Mouse (Mus musculus): ENCODE measurements around the gene Cabp1.

The Cabp1 gene

GRCm38 (mm10) chr5:115193669-115194625 is at the start of gene Cabp1:
Cabp1 (minus strand) TSS chr5:115194381.
- DNase-seq, result peak; percentile 77 to 80

- no peak for DNase-seq
These were observed 46.0 kb upstream of the Cabp1 start for GRCm38 (mm10) chr5:115240191-115240590.

GRCm38 (mm10) chr5:115238729-115239195 is 44.6 kb upstream of the Cabp1 start:
- no peak for DNase-seq

GRCm38 (mm10) chr5:115237803-115238728 is 43.9 kb upstream of the Cabp1 start:
- DNase-seq, result peak; percentile 92 to 93

GRCm38 (mm10) chr5:115235786-115236263 is 41.6 kb upstream of the Cabp1 start, which contains the start of gene Pop5:
Pop5 (plus strand) TSS chr5:115235836.
- DNase-seq, result peak; percentile 94 to 95

- DNase-seq, result peak; percentile 51 to 55
These were observed 41.2 kb upstream of the Cabp1 start for GRCm38 (mm10) chr5:115235323-115235771.

GRCm38 (mm10) chr5:115234519-115234918 is 40.3 kb upstream of the Cabp1 start:
- DNase-seq, result no peak

GRCm38 (mm10) chr5:115233031-115233780 is 39.0 kb upstream of the Cabp1 start:
- DNase-seq, result no peak

GRCm38 (mm10) chr5:115232516-115232915 is 38.3 kb upstream of the Cabp1 start:
- DNase-seq, result no peak

- peak in 1 of 2 experiments; percentile 19 for DNase-seq
These were observed 37.5 kb upstream of the Cabp1 start for GRCm38 (mm10) chr5:115231552-115232120.

GRCm38 (mm10) chr5:115230830-115231551 is 36.8 kb upstream of the Cabp1 start:
- DNase-seq, result no peak

- DNase-seq, result peak; percentile 34 to 37
These were observed 28.3 kb upstream of the Cabp1 start for GRCm38 (mm10) chr5:115222485-115222884.

GRCm38 (mm10) chr5:115220931-115221640 is 26.9 kb upstream of the Cabp1 start:
- DNase-seq, result peak in 1 of 2 experiments; percentile 22

- no peak for DNase-seq
These were observed 23.8 kb upstream of the Cabp1 start for GRCm38 (mm10) chr5:115217998-115218397.

GRCm38 (mm10) chr5:115215273-115216185 is 21.3 kb upstream of the Cabp1 start:
- no peak for DNase-seq

GRCm38 (mm10) chr5:115214864-115215263 is 20.7 kb upstream of the Cabp1 start:
- DNase-seq, result no peak

- no peak for DNase-seq
These were observed 18.7 kb upstream of the Cabp1 start for GRCm38 (mm10) chr5:115212861-115213260.

- no peak for DNase-seq
These were observed 18.3 kb upstream of the Cabp1 start for GRCm38 (mm10) chr5:115212451-115212850.

- peak; percentile 71 to 74 for DNase-seq
These were observed 16.2 kb upstream of the Cabp1 start for GRCm38 (mm10) chr5:115210380-115210779.
